In the genomic region with DNA sequence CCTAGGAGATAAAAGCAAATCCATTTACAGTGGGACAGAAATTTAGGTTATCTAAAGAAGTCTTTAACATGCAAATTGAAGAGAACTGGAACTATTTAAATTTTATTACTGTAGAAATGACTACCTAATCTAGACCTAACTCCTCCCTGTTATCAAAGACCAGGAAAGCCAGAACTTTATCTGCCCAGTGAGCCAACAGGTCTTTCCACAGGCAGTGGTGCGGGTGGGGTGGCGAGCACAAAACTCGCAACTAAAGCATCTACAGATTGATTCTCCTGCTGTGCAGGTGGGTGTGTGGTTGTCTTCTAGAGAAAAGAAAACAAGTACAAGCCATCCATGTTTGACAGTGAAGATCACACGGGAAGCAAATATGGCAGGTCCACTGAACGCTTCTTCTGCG, we compare ENCODE assay signal across 25 mouse cellular contexts. TPM values are rescaled to one million over a fixed set of nuclear protein-coding genes. Genes with fewer than 3 reads are reported as not detected.
A peak's percentile ranks its signal among the peaks of the same experiment; 100 is the strongest.
DNase-seq lines count a peak whose midpoint lies in the region; ATAC-seq and TF ChIP-seq lines count a peak whose summit lies in the region.
"Had no signal": no experiment of that assay in that cellular context is flagged by ENCODE, and none has a peak within 500 bp of the region (broad histone marks: within the 10 kb centered on the region; RNA-seq: fewer than 3 reads in every experiment).

No protein-coding gene starts in this region.

- no peak overlapping the region for H3K9ac ChIP-seq in liver, embryonic 11.5 days (ENCODE audit: low read depth, low read length)
- no peak overlapping the region for H3K9ac ChIP-seq in liver, embryonic 16.5 days (ENCODE audit: low read depth, low read length)
- no peak overlapping the region for H3K9ac ChIP-seq in stomach, postnatal 0 days (ENCODE audit: low read length)
- H3K9ac ChIP-seq: embryonic facial prominence, embryonic 13.5 days; heart, embryonic 13.5 days; hindbrain, embryonic 12.5 days; hindbrain, embryonic 15.5 days had no signal

- 83% methylated on average over 6 of the region's 6 CpGs for WGBS in liver, embryonic 11.5 days
- 59% methylated on average over 6 of the region's 6 CpGs for WGBS in liver, embryonic 16.5 days (ENCODE audit: insufficient replicate concordance)
- 92% methylated on average over 6 of the region's 6 CpGs for WGBS in stomach, postnatal 0 days

- ATAC-seq in liver, embryonic 11.5 days (replicated peaks; ENCODE audit: low FRiP score), result no peak
- ATAC-seq in erythroid progenitor cell, adult 5-6 weeks (replicated peaks; ENCODE audit: low FRiP score, poor library complexity, severe bottlenecking), result peak; percentile 55; the same call in 1 of the 2 replicates
- ATAC-seq in liver, embryonic 16.5 days (ENCODE audit: low read depth), result peak; percentile 22; the same call in 1 of the 2 replicates
- no peak for ATAC-seq in stomach, postnatal 0 days (ENCODE audit: low FRiP score, low TSS enrichment)
- ATAC-seq: CD4-positive, CD25-positive, alpha-beta regulatory T cell, adult 4 months; forebrain, embryonic 14.5 days had no signal

- TF ChIP-seq EP300 in stomach, postnatal 0 days (optimal IDR thresholded peaks at IDR 0.05), result no peak

- no peaks in the 10 kb centered on the region for H3K9me3 ChIP-seq in liver, embryonic 11.5 days (ENCODE audit: control insufficient read depth, low read length)
- H3K9me3 ChIP-seq in liver, embryonic 16.5 days (replicated peaks; ENCODE audit: control insufficient read depth, low read length), result no peaks in the 10 kb centered on the region
- H3K9me3 ChIP-seq in stomach, postnatal 0 days (ENCODE audit: control insufficient read depth, low read length), result no peaks in the 10 kb centered on the region
- H3K9me3 ChIP-seq: embryonic facial prominence, embryonic 10.5 days; embryonic facial prominence, embryonic 13.5 days; forebrain, embryonic 10.5 days; heart, embryonic 10.5 days; heart, embryonic 13.5 days; hindbrain, embryonic 12.5 days; hindbrain, embryonic 15.5 days had no signal

- peaks cover 12% of the 10 kb centered on the region for H3K4me1 ChIP-seq in liver, embryonic 11.5 days (replicated peaks; ENCODE audit: control insufficient read depth, insufficient read depth, low read length)
- peaks cover 29% of the 10 kb centered on the region for H3K4me1 ChIP-seq in liver, embryonic 16.5 days (ENCODE audit: control insufficient read depth, low read depth, low read length)
- H3K4me1 ChIP-seq in stomach, postnatal 0 days (replicated peaks; ENCODE audit: control insufficient read depth, insufficient read depth), result no peaks in the 10 kb centered on the region
- H3K4me1 ChIP-seq: hindbrain, embryonic 15.5 days had no signal

- intact Hi-C loops in left cerebral cortex, postnatal 36 days (cut with DNase I), result loop anchor here (5.0 kb wide), 1 partner anchor 44 kb away; no protein-coding TSS in a partner anchor

- peak; percentile 51 for DNase-seq in liver
- DNase-seq in liver, embryonic 11.5 days (ENCODE audit: low spot score), result no peak
- DNase-seq in stomach, postnatal 0 days (ENCODE audit: low spot score), result no peak
- DNase-seq in left cerebral cortex, postnatal 36 days (ENCODE audit: low spot score in 2 of 2), result no peak
- DNase-seq: adrenal gland, adult 2 months; adrenal gland, postnatal 14 days; cerebellum, adult 11 months; cerebellum, adult 2 months; cerebellum, postnatal 10 days; cerebellum, postnatal 36 days; embryo, embryonic 11 days; gastrocnemius, postnatal 25 days; heart, adult 2 months had no signal

- no peaks in the 10 kb centered on the region for H3K27me3 ChIP-seq in liver, embryonic 11.5 days (replicated peaks; ENCODE audit: control insufficient read depth, insufficient read depth, low read length)
- no peaks in the 10 kb centered on the region for H3K27me3 ChIP-seq in liver, embryonic 16.5 days (ENCODE audit: control insufficient read depth, insufficient read depth, low read depth, low read length)
- H3K27me3 ChIP-seq in stomach, postnatal 0 days (ENCODE audit: control insufficient read depth, insufficient read depth, low read length), result no peaks in the 10 kb centered on the region
- H3K27me3 ChIP-seq: embryonic facial prominence, embryonic 13.5 days; heart, embryonic 13.5 days; hindbrain, embryonic 12.5 days; hindbrain, embryonic 15.5 days had no signal

- no peak overlapping the region for H3K27ac ChIP-seq in liver, embryonic 11.5 days (ENCODE audit: low read depth, low read length)
- H3K27ac ChIP-seq in liver, embryonic 16.5 days (ENCODE audit: low read length), result no peak overlapping the region
- H3K27ac ChIP-seq in stomach, postnatal 0 days (replicated peaks), result 0 out of 2 replicates have a peak overlapping the region, but pooled peaks have one; percentile 58
- H3K27ac ChIP-seq: embryonic facial prominence, embryonic 10.5 days; embryonic facial prominence, embryonic 13.5 days; forebrain, embryonic 10.5 days; heart, adult 2 months; heart, embryonic 10.5 days; heart, embryonic 13.5 days; hindbrain, embryonic 12.5 days; hindbrain, embryonic 15.5 days had no signal

- no peak overlapping the region for H3K4me2 ChIP-seq in liver, embryonic 11.5 days
- H3K4me2 ChIP-seq in liver, embryonic 16.5 days (ENCODE audit: low read depth, low read length), result no peak overlapping the region
- no peak overlapping the region for H3K4me2 ChIP-seq in stomach, postnatal 0 days (replicated peaks; ENCODE audit: low read depth)
- H3K4me2 ChIP-seq: embryonic facial prominence, embryonic 13.5 days; heart, embryonic 13.5 days; hindbrain, embryonic 12.5 days; hindbrain, embryonic 15.5 days had no signal

- no peak for TF ChIP-seq CTCF in stomach, postnatal 0 days (IDR thresholded peaks at IDR 0.05; ENCODE audit: low read depth)

- H3K4me3 ChIP-seq in liver, embryonic 11.5 days (ENCODE audit: low read depth, low read length), result no peak overlapping the region
- H3K4me3 ChIP-seq in liver, embryonic 16.5 days (ENCODE audit: low read depth, low read length), result no peak overlapping the region
- no peak overlapping the region for H3K4me3 ChIP-seq in stomach, postnatal 0 days (ENCODE audit: low read depth, low read length)
- H3K4me3 ChIP-seq: embryonic facial prominence, embryonic 10.5 days; embryonic facial prominence, embryonic 13.5 days; erythroblast, embryonic 14.5 days; forebrain, embryonic 10.5 days; heart, adult 2 months; heart, embryonic 10.5 days; heart, embryonic 13.5 days; hindbrain, embryonic 12.5 days; hindbrain, embryonic 15.5 days had no signal

- peaks cover 9% of the 10 kb centered on the region; the same call in 1 of the 2 replicates for H3K36me3 ChIP-seq in liver, embryonic 11.5 days (ENCODE audit: control insufficient read depth, insufficient read depth, low read length)
- peaks cover 35% of the 10 kb centered on the region for H3K36me3 ChIP-seq in liver, embryonic 16.5 days (ENCODE audit: control insufficient read depth, insufficient read depth)
- no peaks in the 10 kb centered on the region; the same call in 1 of the 2 replicates for H3K36me3 ChIP-seq in stomach, postnatal 0 days (ENCODE audit: control insufficient read depth, insufficient read depth, low read length)
- H3K36me3 ChIP-seq: embryonic facial prominence, embryonic 13.5 days had no signal

RNA-seq across cellular contexts. Expression of a gene that starts 46.9 kb away (rescaled TPM):
- polyA plus RNA-seq in liver, embryonic 11.5 days (2014; fragmentation: Nextera tagmentation; extraction: Ambion mirVana), result 11.0 and 11.6 TPM in 2 replicates
- total RNA-seq in erythroid progenitor cell, adult 5-6 weeks (2015; ENCODE audit: low replicate concordance), result 97.7 and 102 TPM in 2 replicates
- 107 and 114 TPM in 2 replicates for total RNA-seq in erythroid progenitor cell, adult 5-6 weeks (2017; ENCODE audit: low replicate concordance)
- 6.7 and 8.2 TPM in 2 replicates for polyA plus RNA-seq in liver, embryonic 16.5 days (2015; fragmentation: Nextera tagmentation; extraction: Ambion mirVana)
- 6.9 and 7.5 TPM in 2 replicates for polyA plus RNA-seq in stomach, postnatal 0 days (2015; fragmentation: Nextera tagmentation; extraction: Ambion mirVana)
- total RNA-seq in left cerebral cortex, postnatal 36 days (2021), result 10 to 100 TPM; 50.0 to 59.4 TPM

Comparison
In these comparisons a context has a peak if more than half of its experiments do, and no peak if none do; other contexts are left out.
1. ATAC-seq: peak in erythroid progenitor cell, adult 5-6 weeks (single experiment) and liver, embryonic 16.5 days (single experiment); none in liver, embryonic 11.5 days (single experiment) and stomach, postnatal 0 days (single experiment).